Mouse (Mus musculus) bone marrow macrophage, adult 2 months (primary cell): ENCODE data around the gene Fam192a.

Experiments
- CTCF ChIP-seq: IDR thresholded peaks from 2 replicates; pipeline ENCODE4 v1.5.1; 2012; ENCODE audit warnings: low read depth, mild to moderate bottlenecking, low read length, moderate library complexity
- POLR2A ChIP-seq: IDR thresholded peaks from 2 replicates; pipeline ENCODE4 v1.6.1; 2012; ENCODE audit warnings: mild to moderate bottlenecking, low read depth, low read length, borderline replicate concordance

DNA sequence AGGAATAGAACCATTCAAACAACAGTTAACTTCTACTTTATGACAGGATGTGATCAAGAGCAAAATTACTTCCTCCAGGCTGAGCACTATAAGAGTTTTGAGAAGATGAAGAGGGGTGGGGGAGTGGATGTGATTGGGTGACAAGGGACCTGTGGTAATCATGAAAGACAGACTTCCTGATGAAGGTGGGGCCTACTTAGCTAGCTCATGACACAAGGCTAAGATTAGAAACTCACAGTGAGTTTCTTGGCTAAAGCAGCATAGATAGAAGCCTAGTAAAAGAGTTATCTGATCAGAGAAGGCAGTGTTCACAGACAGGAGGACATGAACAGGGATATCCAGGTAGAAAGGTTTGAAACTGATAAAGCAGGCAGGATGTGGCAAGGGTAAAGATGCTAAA lies 32.4 kb upstream of the Fam192a start:
- no peak for TF ChIP-seq CTCF
- no peak for TF ChIP-seq POLR2A
